Mouse (Mus musculus): Measurements from ENCODE around the gene Zfhx3. TPM values are rescaled to one million over a fixed set of nuclear protein-coding genes. Genes with fewer than 3 reads are reported as not detected.
A peak's percentile ranks its signal among the peaks of the same experiment; 100 is the strongest.

Gene Zfhx3
- polyA plus RNA-seq, 1 experiment from 2014 or later, result 17.8 TPM

GRCm38 (mm10) chr8:108886599-108887255 is 944.3 kb downstream of the Zfhx3 start:
- Histone ChIP-seq H3K4me2 (ENCODE audit: low read length) (peak overlapping the region; percentile 40), H3K9ac (ENCODE audit: low read depth, low read length) (no peak overlapping the region), H3K4me1 (ENCODE audit: control insufficient read depth, insufficient read depth, low read depth, low read length) (peaks cover 29% of the 10 kb centered on the region), H3K27ac (ENCODE audit: low read depth, low read length) (peak overlapping the region; percentile 18; the same call in 1 of the 2 replicates), H3K27me3 (replicated peaks; ENCODE audit: control insufficient read depth, insufficient read depth, low read length) (no peaks in the 10 kb centered on the region), H3K36me3 (ENCODE audit: control insufficient read depth, insufficient read depth, low read length) (no peaks in the 10 kb centered on the region), H3K9me3 (ENCODE audit: control insufficient read depth, low read length) (no peaks in the 10 kb centered on the region), H3K4me3 (ENCODE audit: low read length) (0 out of 2 replicates have a peak overlapping the region, but pooled peaks have one; percentile 8)
- ATAC-seq, result peak; percentile 32
- WGBS, result 17% methylated on average over 12 of the region's 12 CpGs

GRCm38 (mm10) chr8:108887256-108887615 is 944.8 kb downstream of the Zfhx3 start:
- Histone ChIP-seq H3K4me2 (ENCODE audit: low read length) (peak overlapping the region; percentile 40; the same call in 1 of the 2 replicates), H3K9me3 (ENCODE audit: control insufficient read depth, low read length) (no peaks in the 10 kb centered on the region), H3K9ac (ENCODE audit: low read depth, low read length) (no peak overlapping the region), H3K27me3 (replicated peaks; ENCODE audit: control insufficient read depth, insufficient read depth, low read length) (no peaks in the 10 kb centered on the region), H3K4me3 (ENCODE audit: low read length) (no peak overlapping the region), H3K27ac (ENCODE audit: low read depth, low read length) (0 out of 2 replicates have a peak overlapping the region, but pooled peaks have one; percentile 18), H3K4me1 (ENCODE audit: control insufficient read depth, insufficient read depth, low read depth, low read length) (peaks cover 29% of the 10 kb centered on the region), H3K36me3 (ENCODE audit: control insufficient read depth, insufficient read depth, low read length) (no peaks in the 10 kb centered on the region)
- whole genome bisulfite sequencing, result 54% methylated on average over 14 of the region's 14 CpGs
- peak; percentile 37; the same call in 1 of the 2 replicates for ATAC-seq

- WGBS, result 86% methylated on average over 8 of the region's 8 CpGs
- ATAC-seq, result no peak
- Histone ChIP-seq H3K4me3 (ENCODE audit: low read length) (no peak overlapping the region), H3K4me2 (ENCODE audit: low read length) (no peak overlapping the region), H3K4me1 (ENCODE audit: control insufficient read depth, insufficient read depth, low read depth, low read length) (peaks cover 29% of the 10 kb centered on the region), H3K9me3 (ENCODE audit: control insufficient read depth, low read length) (no peaks in the 10 kb centered on the region), H3K9ac (ENCODE audit: low read depth, low read length) (0 out of 2 replicates have a peak overlapping the region, but pooled peaks have one; percentile 10), H3K27ac (ENCODE audit: low read depth, low read length) (no peak overlapping the region), H3K36me3 (ENCODE audit: control insufficient read depth, insufficient read depth, low read length) (no peaks in the 10 kb centered on the region), H3K27me3 (replicated peaks; ENCODE audit: control insufficient read depth, insufficient read depth, low read length) (no peaks in the 10 kb centered on the region)
These were observed 945.4 kb downstream of the Zfhx3 start for GRCm38 (mm10) chr8:108887890-108888289.

GRCm38 (mm10) chr8:108888924-108889323 is 946.5 kb downstream of the Zfhx3 start:
- H3K4me3 ChIP-seq (ENCODE audit: low read length), result no peak overlapping the region
- H3K27me3 ChIP-seq (replicated peaks; ENCODE audit: control insufficient read depth, insufficient read depth, low read length), result no peaks in the 10 kb centered on the region
- no peaks in the 10 kb centered on the region for H3K9me3 ChIP-seq (ENCODE audit: control insufficient read depth, low read length)
- H3K36me3 ChIP-seq (ENCODE audit: control insufficient read depth, insufficient read depth, low read length), result no peaks in the 10 kb centered on the region
- 54% methylated on average over 4 of the region's 4 CpGs for WGBS
- peak overlapping the region; percentile 21; the same call in 1 of the 2 replicates for H3K4me2 ChIP-seq (ENCODE audit: low read length)
- peaks cover 29% of the 10 kb centered on the region for H3K4me1 ChIP-seq (ENCODE audit: control insufficient read depth, insufficient read depth, low read depth, low read length)
- no peak overlapping the region for H3K9ac ChIP-seq (ENCODE audit: low read depth, low read length)
- ATAC-seq, result no peak
- H3K27ac ChIP-seq (ENCODE audit: low read depth, low read length), result no peak overlapping the region

- Histone ChIP-seq H3K4me2 (ENCODE audit: low read length) (no peak overlapping the region), H3K4me1 (ENCODE audit: control insufficient read depth, insufficient read depth, low read depth, low read length) (peaks cover 29% of the 10 kb centered on the region), H3K27me3 (replicated peaks; ENCODE audit: control insufficient read depth, insufficient read depth, low read length) (no peaks in the 10 kb centered on the region), H3K4me3 (ENCODE audit: low read length) (no peak overlapping the region), H3K36me3 (ENCODE audit: control insufficient read depth, insufficient read depth, low read length) (no peaks in the 10 kb centered on the region), H3K27ac (ENCODE audit: low read depth, low read length) (no peak overlapping the region), H3K9me3 (ENCODE audit: control insufficient read depth, low read length) (no peaks in the 10 kb centered on the region), H3K9ac (ENCODE audit: low read depth, low read length) (no peak overlapping the region)
- ATAC-seq, result no peak
- 44% methylated on average over 5 of the region's 5 CpGs for WGBS
These were observed 947.0 kb downstream of the Zfhx3 start for GRCm38 (mm10) chr8:108889406-108889805.

- no peak overlapping the region for H3K27ac ChIP-seq (ENCODE audit: low read depth, low read length)
- H3K27me3 ChIP-seq (replicated peaks; ENCODE audit: control insufficient read depth, insufficient read depth, low read length), result no peaks in the 10 kb centered on the region
- ATAC-seq, result no peak
- H3K9me3 ChIP-seq (ENCODE audit: control insufficient read depth, low read length), result no peaks in the 10 kb centered on the region
- 62% methylated on average over 10 of the region's 10 CpGs for WGBS
- H3K9ac ChIP-seq (ENCODE audit: low read depth, low read length), result no peak overlapping the region
- H3K4me3 ChIP-seq (ENCODE audit: low read length), result no peak overlapping the region
- peaks cover 31% of the 10 kb centered on the region for H3K4me1 ChIP-seq (ENCODE audit: control insufficient read depth, insufficient read depth, low read depth, low read length)
- H3K4me2 ChIP-seq (ENCODE audit: low read length), result no peak overlapping the region
- no peaks in the 10 kb centered on the region for H3K36me3 ChIP-seq (ENCODE audit: control insufficient read depth, insufficient read depth, low read length)
These were observed 951.8 kb downstream of the Zfhx3 start for GRCm38 (mm10) chr8:108894287-108894686.

- WGBS, result 25% methylated on average over 18 of the region's 18 CpGs
- Histone ChIP-seq H3K9ac (ENCODE audit: low read depth, low read length) (peak overlapping the region; percentile 22; the same call in 1 of the 2 replicates), H3K36me3 (ENCODE audit: control insufficient read depth, insufficient read depth, low read length) (no peaks in the 10 kb centered on the region), H3K9me3 (ENCODE audit: control insufficient read depth, low read length) (no peaks in the 10 kb centered on the region), H3K27ac (ENCODE audit: low read depth, low read length) (peak overlapping the region; percentile 63), H3K4me1 (ENCODE audit: control insufficient read depth, insufficient read depth, low read depth, low read length) (peaks cover 39% of the 10 kb centered on the region), H3K27me3 (replicated peaks; ENCODE audit: control insufficient read depth, insufficient read depth, low read length) (no peaks in the 10 kb centered on the region), H3K4me2 (ENCODE audit: low read length) (peak overlapping the region; percentile 30; the same call in 1 of the 2 replicates), H3K4me3 (ENCODE audit: low read length) (no peak overlapping the region)
- peak; percentile 48 for ATAC-seq
These were observed 954.3 kb downstream of the Zfhx3 start for GRCm38 (mm10) chr8:108896468-108897346.

- 42% methylated on average over 7 of the region's 7 CpGs for WGBS
- peak overlapping the region; percentile 63; the same call in 1 of the 2 replicates for H3K27ac ChIP-seq (ENCODE audit: low read depth, low read length)
- ATAC-seq, result peak; percentile 61
These were observed 955.1 kb downstream of the Zfhx3 start for GRCm38 (mm10) chr8:108897347-108898100.

More at GRCm38 (mm10) chr8:108897347-108898100, 955.1 kb downstream of the Zfhx3 start:
- H3K36me3 ChIP-seq (ENCODE audit: control insufficient read depth, insufficient read depth, low read length), result no peaks in the 10 kb centered on the region
- H3K4me1 ChIP-seq (ENCODE audit: control insufficient read depth, insufficient read depth, low read depth, low read length), result peaks cover 39% of the 10 kb centered on the region
- H3K4me3 ChIP-seq (ENCODE audit: low read length), result no peak overlapping the region
- no peak overlapping the region for H3K4me2 ChIP-seq (ENCODE audit: low read length)
- no peak overlapping the region for H3K9ac ChIP-seq (ENCODE audit: low read depth, low read length)
- no peaks in the 10 kb centered on the region for H3K9me3 ChIP-seq (ENCODE audit: control insufficient read depth, low read length)
- H3K27me3 ChIP-seq (replicated peaks; ENCODE audit: control insufficient read depth, insufficient read depth, low read length), result no peaks in the 10 kb centered on the region

Measured in hindbrain, embryonic 16.5 days (tissue).